Mouse (Mus musculus) lung, postnatal 0 days (tissue): Measurements from ENCODE around the gene Tifab.

Experiments used
- CTCF ChIP-seq: IDR thresholded peaks from 2 replicates; pipeline ENCODE4 v1.5.1; 2016; ENCODE audit warnings: antibody characterized with exemption, mild to moderate bottlenecking
- EP300 ChIP-seq: IDR thresholded peaks from 2 replicates; pipeline ENCODE4 v1.6.1; 2016; ENCODE audit warnings: antibody characterized with exemption, mild to moderate bottlenecking, control low read depth

DNA sequence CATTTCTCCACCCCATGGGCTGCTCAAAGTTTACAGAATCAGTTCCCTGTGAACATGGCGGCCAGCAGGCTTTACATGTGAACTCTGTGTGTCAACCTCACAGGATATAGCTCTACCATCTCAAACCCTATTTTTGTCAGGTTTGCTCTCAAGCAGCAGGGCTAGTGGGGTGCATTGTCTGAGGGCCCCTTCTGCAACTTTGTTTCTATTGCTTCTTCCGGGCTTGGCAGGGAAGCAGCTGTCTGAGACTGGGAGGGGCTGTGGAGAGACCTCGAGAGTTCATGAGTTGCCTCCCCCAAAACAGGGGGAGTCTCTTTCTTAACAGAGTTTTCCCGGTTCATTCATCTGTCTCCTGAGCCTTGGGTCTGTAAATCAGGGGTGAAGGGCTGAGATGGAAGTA, 2.8 kb downstream of the Tifab start:
- no peak for TF ChIP-seq CTCF
- no peak for TF ChIP-seq EP300
